Mouse (Mus musculus): Measurements from ENCODE around the gene Hdac9. TPM values are rescaled to one million over a fixed set of nuclear protein-coding genes. Genes with fewer than 3 reads are reported as not detected.

The Hdac9 gene
- total and polyA plus RNA-seq, 3 experiments: 0.03 to 0.19 TPM; not detected in 1

DNA sequence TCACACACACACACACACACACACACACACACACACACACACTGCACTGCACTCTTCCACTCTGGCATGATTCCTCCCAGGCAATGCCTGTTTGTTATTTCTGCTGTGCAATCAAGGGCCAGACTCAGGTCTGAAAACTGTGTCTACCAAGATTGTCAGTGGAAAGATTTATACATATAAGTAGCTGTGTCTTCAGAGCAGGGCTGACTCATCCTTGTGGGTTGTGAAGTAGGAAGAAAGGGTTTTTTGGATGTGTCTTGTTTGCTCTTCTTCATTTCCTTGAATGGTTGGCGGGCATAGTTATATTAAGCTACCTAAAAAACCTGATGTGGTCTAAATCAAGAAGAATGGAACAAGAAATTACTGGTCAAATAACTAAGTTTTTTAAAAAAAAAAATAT, 825.0 kb downstream of the Hdac9 start:
- DNase-seq (ENCODE audit: low read depth, low spot score): no peak

DNA sequence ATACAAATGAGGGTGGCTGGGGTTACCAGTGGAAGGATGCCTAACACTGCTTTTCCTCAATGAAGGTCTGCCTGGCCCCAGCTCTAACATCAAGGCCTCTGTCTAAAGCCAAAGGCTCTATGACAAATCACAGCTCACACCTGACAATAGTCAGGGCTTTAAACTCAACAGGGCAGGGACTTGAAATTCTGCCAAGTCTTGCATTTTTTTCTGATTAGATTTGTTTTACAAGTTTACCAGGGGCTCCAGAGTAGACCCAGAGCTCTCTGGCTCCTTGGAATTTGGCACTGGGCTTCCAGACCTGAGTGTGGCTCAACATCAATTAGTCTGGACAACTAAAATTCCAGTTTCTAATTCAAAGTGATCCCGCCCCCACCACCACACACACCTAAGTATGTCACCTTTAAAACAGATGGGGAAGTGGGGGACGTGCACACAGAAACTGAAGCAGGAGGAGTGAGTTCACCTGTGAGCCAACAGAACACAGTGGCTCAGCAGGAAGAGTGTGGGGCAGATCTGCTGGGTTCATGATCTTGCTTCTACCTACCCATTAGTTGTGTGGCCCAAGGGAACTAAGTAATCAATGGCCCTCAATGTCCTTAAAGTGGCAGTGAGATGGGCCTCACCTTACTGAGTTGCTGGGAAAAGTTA, 829.5 kb downstream of the Hdac9 start:
- TF ChIP-seq ZC3H11A (IDR thresholded peaks at IDR 0.05; ENCODE audit: low read depth, low read length): no peak
- TF ChIP-seq BHLHE40 (IDR thresholded peaks at IDR 0.05; ENCODE audit: borderline replicate concordance, low read depth, low read length): no peak
- TF ChIP-seq ELF1 (IDR thresholded peaks at IDR 0.05; ENCODE audit: low read depth, low read length): no peak
- TF ChIP-seq ETS1 (IDR thresholded peaks at IDR 0.05; ENCODE audit: low read depth, low read length): no peak
- no peak for TF ChIP-seq GABPA (IDR thresholded peaks at IDR 0.05; ENCODE audit: low read depth, low read length)
- TF ChIP-seq ZNF384 (IDR thresholded peaks at IDR 0.05; ENCODE audit: low read depth, low read length): no peak
- no peak for TF ChIP-seq SMC3 (IDR thresholded peaks at IDR 0.05; ENCODE audit: low read depth, low read length)
- TF ChIP-seq TBP (IDR thresholded peaks at IDR 0.05; ENCODE audit: low read depth, low read length): no peak
- no peak for TF ChIP-seq JUND (IDR thresholded peaks at IDR 0.05; ENCODE audit: low read depth, low read length)
- TF ChIP-seq CHD2 (IDR thresholded peaks at IDR 0.05; ENCODE audit: low read length): no peak
- no peak for TF ChIP-seq KAT2A (conservative IDR thresholded peaks at IDR 0.05; ENCODE audit: low read depth, low read length)
- no peak for TF ChIP-seq HCFC1 (IDR thresholded peaks at IDR 0.05; ENCODE audit: low read depth, low read length)
- no peak for TF ChIP-seq MAX (IDR thresholded peaks at IDR 0.05; ENCODE audit: low read length)
- no peak for TF ChIP-seq MYC (IDR thresholded peaks at IDR 0.05; ENCODE audit: low read depth, low read length)
- no peak for TF ChIP-seq USF1 (IDR thresholded peaks at IDR 0.05; ENCODE audit: low read depth, low read length)
- no peak for TF ChIP-seq NELFE (IDR thresholded peaks at IDR 0.05; ENCODE audit: low read depth, low read length)
- no peak for TF ChIP-seq MAFK (IDR thresholded peaks at IDR 0.05; ENCODE audit: borderline replicate concordance, low read depth, low read length)
- TF ChIP-seq TCF12 (IDR thresholded peaks at IDR 0.05; ENCODE audit: low read depth, low read length): no peak
- no peak for TF ChIP-seq CTCF (IDR thresholded peaks at IDR 0.05 in 2 of 3, conservative IDR thresholded peaks at IDR 0.05 in 1 of 3; ENCODE audit: control insufficient read depth in 1 of 3, insufficient read depth in 1 of 3, low read depth in 2 of 3, low read length in 3 of 3, poor library complexity in 1 of 3, severe bottlenecking in 1 of 3)
- TF ChIP-seq MAZ (IDR thresholded peaks at IDR 0.05; ENCODE audit: low read depth, low read length): no peak
- no peak for DNase-seq (ENCODE audit: low read depth, low spot score)
- Histone ChIP-seq H3K27me3 (ENCODE audit: control insufficient read depth in 1 of 2, insufficient read depth in 2 of 2, low read length in 2 of 2) (no peaks in the 10 kb centered on the region), H3K9ac (ENCODE audit: control insufficient read depth, low read depth, low read length, poor library complexity, severe bottlenecking) (no peak overlapping the region), H3K36me3 (ENCODE audit: control insufficient read depth in 1 of 2, insufficient read depth in 2 of 2, low read length in 2 of 2) (no peaks in the 10 kb centered on the region), H3K4me1 (ENCODE audit: control insufficient read depth in 1 of 2, insufficient read depth in 2 of 2, low read length in 2 of 2) (no peaks in the 10 kb centered on the region), H3K4me3 (ENCODE audit: control insufficient read depth in 1 of 2, insufficient read depth in 1 of 2, low read depth in 2 of 2, low read length in 2 of 2) (no peak overlapping the region), H3K79me2 (ENCODE audit: control insufficient read depth, insufficient read depth, low read length, poor library complexity) (no peaks in the 10 kb centered on the region), H3K27ac (ENCODE audit: control insufficient read depth, low read depth, low read length) (no peak overlapping the region), H3K9me3 (replicated peaks; ENCODE audit: insufficient read depth, low read length) (no peaks in the 10 kb centered on the region)

More for the DNA sequence above, 825.0 kb downstream of the Hdac9 start:
- TF ChIP-seq MYC (IDR thresholded peaks at IDR 0.05; ENCODE audit: low read depth, low read length) (no peak), USF2 (IDR thresholded peaks at IDR 0.05; ENCODE audit: borderline replicate concordance in 1 of 2, insufficient read depth in 1 of 2, low read depth in 1 of 2, low read length in 2 of 2) (no peak)
- H3K79me2 ChIP-seq (ENCODE audit: control insufficient read depth, insufficient read depth, low read length, poor library complexity): no peaks in the 10 kb centered on the region
- no peak overlapping the region for H3K4me3 ChIP-seq (ENCODE audit: control insufficient read depth in 1 of 2, insufficient read depth in 1 of 2, low read depth in 2 of 2, low read length in 2 of 2)
- H3K36me3 ChIP-seq (ENCODE audit: control insufficient read depth in 1 of 2, insufficient read depth in 2 of 2, low read length in 2 of 2): no peaks in the 10 kb centered on the region
- H3K27me3 ChIP-seq (ENCODE audit: control insufficient read depth in 1 of 2, insufficient read depth in 2 of 2, low read length in 2 of 2): no peaks in the 10 kb centered on the region
- no peak overlapping the region for H3K27ac ChIP-seq (ENCODE audit: control insufficient read depth, low read depth, low read length)
- H3K9ac ChIP-seq (ENCODE audit: control insufficient read depth, low read depth, low read length, poor library complexity, severe bottlenecking): no peak overlapping the region
- H3K4me1 ChIP-seq (ENCODE audit: control insufficient read depth in 1 of 2, insufficient read depth in 2 of 2, low read length in 2 of 2): no peaks in the 10 kb centered on the region
- H3K9me3 ChIP-seq (replicated peaks; ENCODE audit: insufficient read depth, low read length): no peaks in the 10 kb centered on the region
